Mouse (Mus musculus) liver, embryonic 14.5 days (tissue): Measurements from ENCODE around the gene Etv6. TPM values are rescaled to one million over a fixed set of nuclear protein-coding genes. Genes with fewer than 3 reads are reported as not detected.

Experiments used
- ATAC-seq: fragments of 200-750 bp; cut with Nextera tagmentation; 2 replicates; pipeline ENCODE4 v1.8.0; 2017; ENCODE audit warnings: moderate number of reproducible peaks, mild to moderate bottlenecking, moderate library complexity; ENCODE audit not compliant: insufficient read depth
- DNase-seq, 3 experiments: peaks; one replicate each; pipeline ENCODE4 v3.0.0-alpha.2; 2012 to 2013; ENCODE audit warnings: low read depth in 3 of 3, low spot score in 3 of 3
- H3K27ac ChIP-seq: fragments of 300-500 bp; sonication (generic); 2 replicates; pipeline ENCODE4 v1.5.1; 2014; ENCODE audit warnings: moderate library complexity, mild to moderate bottlenecking, control low read depth, inconsistent platforms
- H3K27me3 ChIP-seq: fragments of 300-500 bp; sonication (generic); 2 replicates; pipeline ENCODE4 v1.6.1; 2014; ENCODE audit warnings: mild to moderate bottlenecking, low read length, moderate library complexity; ENCODE audit not compliant: control insufficient read depth, insufficient read depth
- H3K36me3 ChIP-seq: fragments of 300-500 bp; sonication (generic); replicated peaks from 2 replicates; pipeline ENCODE4 v1.6.1; 2014; ENCODE audit warnings: low read depth; ENCODE audit not compliant: control insufficient read depth, insufficient read depth
- H3K4me1 ChIP-seq, 2 experiments: fragments of 200-500 bp in 1 of 2; fragments of 300-500 bp in 1 of 2; sonication (generic) in 1 of 2; replicated peaks; 2 replicates each; pipeline ENCODE4 v1.6.1; 2012 to 2014; ENCODE audit warnings: antibody characterized with exemption in 1 of 2, inconsistent platforms in 1 of 2, low read length in 1 of 2; ENCODE audit not compliant: control insufficient read depth in 2 of 2, insufficient read depth in 2 of 2
- H3K4me2 ChIP-seq: fragments of 300-500 bp; sonication (generic); 2 replicates; pipeline ENCODE4 v1.6.1; 2014; ENCODE audit warnings: low read depth, mild to moderate bottlenecking, control low read depth, moderate library complexity
- H3K4me3 ChIP-seq, 2 experiments: fragments of 200-500 bp in 1 of 2; fragments of 300-500 bp in 1 of 2; sonication (generic) in 1 of 2; 2 replicates each; pipeline ENCODE4 v1.5.1; 2012 to 2014; ENCODE audit warnings: low read depth in 2 of 2, low read length in 2 of 2, mild to moderate bottlenecking in 2 of 2, control low read depth in 1 of 2, inconsistent platforms in 1 of 2, moderate library complexity in 1 of 2; ENCODE audit not compliant: insufficient read depth in 1 of 2
- H3K9ac ChIP-seq: fragments of 300-500 bp; sonication (generic); replicated peaks from 2 replicates; pipeline ENCODE4 v1.6.1; 2014; ENCODE audit warnings: mild to moderate bottlenecking, control low read depth, moderate library complexity
- H3K9me3 ChIP-seq: fragments of 300-500 bp; sonication (generic); 2 replicates; pipeline ENCODE4 v1.6.1; 2016; ENCODE audit warnings: low read length, mixed read lengths; ENCODE audit not compliant: control insufficient read depth
- CTCF ChIP-seq: IDR thresholded peaks from 2 replicates; pipeline ENCODE4 v1.5.1; 2016; ENCODE audit warnings: antibody characterized with exemption, low read depth, control low read depth
- EP300 ChIP-seq: IDR thresholded peaks from 2 replicates; pipeline ENCODE4 v1.6.1; 2016; ENCODE audit warnings: antibody characterized with exemption, low read depth
- WGBS: fragments of 180-500 bp; shearing (Covaris S2); extraction: QIAGEN DNeasy Blood & Tissue Kit; methylation state at CpG from one replicate; pipeline ENCODE4 v1.1.7; 2014; ENCODE audit not compliant: insufficient replicate concordance; 5-methylcytosine and 5-hydroxymethylcytosine counted together
- polyA plus RNA-seq, 2 experiments: library from polyadenylated mRNA; depleted of rRNA in 1 of 2; stranded (reverse) in 1 of 2; unstranded in 1 of 2; fragments of >200 nt; fragmentation: Nextera tagmentation in 1 of 2; extraction: Ambion mirVana in 1 of 2; gene quantifications; 2 replicates each; pipeline versions ENCODE4 v1.2.1 to v1.2.3; 2012 to 2014

Gene Etv6
- polyA plus RNA-seq, 2 experiments = 2.6 to 3.0 TPM

- Histone ChIP-seq H3K27me3 (no peaks in the 10 kb centered on the region), H3K4me3 (no peak overlapping the region), H3K27ac (no peak overlapping the region), H3K36me3 (no peaks in the 10 kb centered on the region), H3K4me2 (no peak overlapping the region), H3K9ac (no peak overlapping the region), H3K4me1 (peaks cover 3 to 19% of the 10 kb centered on the region in 2 experiments), H3K9me3 (no peaks in the 10 kb centered on the region)
- ATAC-seq (no peak), DNase-seq (no peak)
- TF ChIP-seq EP300 (no peak), CTCF (no peak)
Measured at GRCm38 (mm10) chr6:134192710-134193109, 157.2 kb downstream of the Etv6 start.

DNA sequence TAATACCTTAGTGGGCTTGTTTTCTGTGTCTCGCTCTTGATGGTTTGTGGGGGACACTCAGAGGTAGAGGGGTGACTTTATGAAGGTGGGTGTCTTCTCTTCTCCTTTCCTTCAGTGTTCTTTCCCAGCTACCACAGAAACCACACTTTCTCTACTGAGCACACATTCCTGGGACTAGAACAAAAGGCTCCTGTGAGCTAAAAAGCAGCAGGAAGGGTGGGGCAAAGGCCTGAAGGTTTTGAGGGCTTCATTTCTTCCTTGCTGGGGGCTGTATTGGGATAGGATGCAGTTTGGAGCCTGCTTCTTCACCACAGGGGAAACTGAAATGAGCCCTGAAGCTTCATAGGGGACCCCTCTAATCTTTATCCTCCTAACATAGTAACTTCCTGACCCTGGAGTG is 164.4 kb downstream of the Etv6 start:
- H3K4me2 ChIP-seq = no peak overlapping the region
- H3K4me3 ChIP-seq = no peak overlapping the region
- 79% methylated on average over 1 of the region's 1 CpGs for WGBS
- H3K4me1 ChIP-seq = 0 out of 4 replicates have a peak, but pooled peaks cover 0 to 5% of the 10 kb centered on the region in 2 experiments
- no peak overlapping the region for H3K9ac ChIP-seq
- TF ChIP-seq CTCF (no peak), EP300 (no peak)
- H3K36me3 ChIP-seq = no peaks in the 10 kb centered on the region
- ATAC-seq = no peak
- no peaks in the 10 kb centered on the region for H3K27me3 ChIP-seq
- no peak overlapping the region for H3K27ac ChIP-seq
- H3K9me3 ChIP-seq = no peaks in the 10 kb centered on the region
- DNase-seq = no peak

DNA sequence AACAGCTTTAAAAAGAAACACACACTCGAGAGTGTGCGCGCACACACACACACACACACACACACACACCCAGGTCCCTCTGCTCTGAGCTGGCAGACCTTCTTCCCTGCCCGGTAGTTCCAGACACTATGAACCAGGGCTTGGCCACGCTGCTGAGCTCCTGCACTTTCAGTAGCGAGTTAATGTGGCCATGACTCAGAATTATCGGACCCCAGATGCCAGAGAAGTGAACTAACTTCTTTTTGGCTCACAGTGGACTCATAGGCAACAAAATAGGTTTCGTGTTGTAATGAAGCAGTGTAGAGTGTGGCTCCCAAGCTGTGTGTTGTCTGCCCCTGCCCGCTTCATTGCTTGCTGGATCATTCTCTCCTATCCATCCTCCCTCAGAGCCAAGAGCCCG is 165.1 kb downstream of the Etv6 start:
- Histone ChIP-seq H3K9ac (no peak overlapping the region), H3K36me3 (no peaks in the 10 kb centered on the region), H3K4me3 (no peak overlapping the region), H3K4me2 (no peak overlapping the region), H3K27ac (no peak overlapping the region), H3K27me3 (no peaks in the 10 kb centered on the region), H3K4me1 (peaks cover 0 to 8% of the 10 kb centered on the region in 2 experiments; a peak in 1 of 4 replicates), H3K9me3 (no peaks in the 10 kb centered on the region)
- no peak for ATAC-seq
- TF ChIP-seq CTCF (no peak), EP300 (no peak)
- no peak for DNase-seq
- 74% methylated on average over 10 of the region's 10 CpGs for WGBS

- 48% methylated on average over 5 of the region's 5 CpGs for WGBS
Measured at GRCm38 (mm10) chr6:134202176-134202575, 166.7 kb downstream of the Etv6 start.

DNA sequence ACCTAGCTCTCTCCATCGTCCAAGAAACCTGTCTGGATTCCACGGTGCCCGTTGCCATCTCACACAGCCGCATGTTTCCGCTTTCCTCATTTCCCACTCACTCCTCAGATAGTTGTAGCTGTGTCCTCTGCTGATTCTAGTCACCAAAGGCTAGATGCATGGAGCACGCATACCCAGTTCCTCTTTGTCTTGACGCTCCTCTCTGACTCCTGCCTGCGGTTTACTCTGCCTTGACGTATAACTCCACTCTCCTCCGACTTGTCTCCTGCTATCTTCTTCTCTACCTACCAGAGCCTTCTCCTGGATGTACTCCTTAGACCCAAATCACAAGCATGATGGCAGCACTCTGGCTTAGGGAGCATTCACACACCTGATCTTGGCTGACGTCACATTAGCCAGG is 169.7 kb downstream of the Etv6 start:
- peaks cover 0 to 17% of the 10 kb centered on the region in 2 experiments; a peak in 2 of 4 replicates for H3K4me1 ChIP-seq
- no peak overlapping the region for H3K4me2 ChIP-seq
- ATAC-seq (no peak), DNase-seq (no peak)
- WGBS = 70% methylated on average over 10 of the region's 11 CpGs
- no peak overlapping the region for H3K4me3 ChIP-seq
- no peak for TF ChIP-seq EP300
- no peak for TF ChIP-seq CTCF
- H3K9me3 ChIP-seq = no peaks in the 10 kb centered on the region
- H3K9ac ChIP-seq = no peak overlapping the region
- H3K27ac ChIP-seq = no peak overlapping the region
- no peaks in the 10 kb centered on the region for H3K36me3 ChIP-seq
- no peaks in the 10 kb centered on the region for H3K27me3 ChIP-seq

More at GRCm38 (mm10) chr6:134202176-134202575, 166.7 kb downstream of the Etv6 start:
- Histone ChIP-seq H3K4me2 (no peak overlapping the region), H3K9me3 (no peaks in the 10 kb centered on the region), H3K36me3 (no peaks in the 10 kb centered on the region), H3K4me3 (no peak overlapping the region), H3K4me1 (peaks cover 0 to 8% of the 10 kb centered on the region in 2 experiments; a peak in 1 of 4 replicates), H3K9ac (no peak overlapping the region), H3K27me3 (no peaks in the 10 kb centered on the region), H3K27ac (no peak overlapping the region)
- TF ChIP-seq EP300 (no peak), CTCF (no peak)
- ATAC-seq (no peak), DNase-seq (no peak)
